Mouse (Mus musculus): Measurements from ENCODE around the gene Igf1. TPM values are rescaled to one million over a fixed set of nuclear protein-coding genes. Genes with fewer than 3 reads are reported as not detected.

The Igf1 gene
- polyA plus RNA-seq, 1 experiment from 2014 or later: 16.7 TPM

DNA sequence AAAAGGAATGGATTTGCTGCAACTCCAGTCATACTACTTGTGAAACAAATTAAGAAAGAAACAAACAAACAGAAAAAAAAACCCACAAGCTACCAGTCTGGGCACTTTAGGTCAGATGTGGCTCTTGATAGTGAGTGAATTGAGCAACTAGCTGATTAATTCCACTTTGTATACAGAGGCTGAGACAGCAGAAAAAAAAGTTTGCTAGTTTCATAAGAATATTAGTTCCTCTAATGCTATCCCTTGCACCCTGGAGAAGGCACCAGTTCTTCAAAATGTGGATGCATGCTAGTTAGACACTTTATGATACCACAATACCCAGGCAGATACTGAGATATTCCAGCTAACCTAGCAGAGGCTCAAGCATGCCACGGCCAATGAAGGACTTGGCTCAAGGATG is 26.0 kb upstream of the Igf1 start:
- no peak overlapping the region for H3K27ac ChIP-seq (ENCODE audit: low read depth, low read length)
- no peaks in the 10 kb centered on the region for H3K9me3 ChIP-seq (ENCODE audit: control insufficient read depth, low read length)
- H3K36me3 ChIP-seq (ENCODE audit: control insufficient read depth, insufficient read depth, low read length): no peaks in the 10 kb centered on the region
- no peak for ATAC-seq (ENCODE audit: low FRiP score)
- WGBS: 88% methylated on average over 1 of the region's 1 CpGs
- no peak overlapping the region for H3K4me3 ChIP-seq (ENCODE audit: low read depth, low read length)
- no peaks in the 10 kb centered on the region for H3K27me3 ChIP-seq (ENCODE audit: control insufficient read depth, insufficient read depth, low read length)
- H3K4me1 ChIP-seq (ENCODE audit: control insufficient read depth, insufficient read depth, low read length): no peaks in the 10 kb centered on the region
- H3K4me2 ChIP-seq: no peak overlapping the region
- H3K9ac ChIP-seq (ENCODE audit: low read length): no peak overlapping the region
- no peak for DNase-seq (ENCODE audit: low spot score, missing footprints)

DNA sequence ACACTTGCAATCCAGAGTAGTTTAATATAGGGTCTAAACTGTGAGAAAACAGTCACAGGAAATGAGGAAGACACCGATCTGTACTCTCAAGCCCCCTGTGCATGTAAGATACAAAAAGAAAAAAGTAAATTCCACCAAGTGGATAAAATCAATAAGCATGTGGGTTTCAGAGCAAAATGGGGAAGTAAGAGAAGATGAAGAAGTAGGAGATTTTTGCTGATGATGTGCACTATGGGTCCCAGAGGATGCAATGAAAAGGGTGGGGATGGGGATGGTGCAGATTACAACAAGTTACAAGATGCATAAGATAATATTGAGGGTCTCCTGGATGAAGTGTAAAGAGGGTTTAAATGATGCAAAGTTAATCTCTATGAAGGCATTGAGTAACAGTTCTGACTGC is 18.6 kb upstream of the Igf1 start:
- Histone ChIP-seq H3K9me3 (ENCODE audit: control insufficient read depth, low read length) (no peaks in the 10 kb centered on the region), H3K4me1 (ENCODE audit: control insufficient read depth, insufficient read depth, low read length) (no peaks in the 10 kb centered on the region), H3K9ac (ENCODE audit: low read length) (no peak overlapping the region), H3K27me3 (ENCODE audit: control insufficient read depth, insufficient read depth, low read length) (no peaks in the 10 kb centered on the region), H3K27ac (ENCODE audit: low read depth, low read length) (no peak overlapping the region), H3K4me2 (no peak overlapping the region), H3K4me3 (ENCODE audit: low read depth, low read length) (no peak overlapping the region), H3K36me3 (ENCODE audit: control insufficient read depth, insufficient read depth, low read length) (no peaks in the 10 kb centered on the region)
- WGBS: 95% methylated on average over 1 of the region's 1 CpGs
- ATAC-seq (ENCODE audit: low FRiP score): no peak
- no peak for DNase-seq (ENCODE audit: low spot score, missing footprints)

DNA sequence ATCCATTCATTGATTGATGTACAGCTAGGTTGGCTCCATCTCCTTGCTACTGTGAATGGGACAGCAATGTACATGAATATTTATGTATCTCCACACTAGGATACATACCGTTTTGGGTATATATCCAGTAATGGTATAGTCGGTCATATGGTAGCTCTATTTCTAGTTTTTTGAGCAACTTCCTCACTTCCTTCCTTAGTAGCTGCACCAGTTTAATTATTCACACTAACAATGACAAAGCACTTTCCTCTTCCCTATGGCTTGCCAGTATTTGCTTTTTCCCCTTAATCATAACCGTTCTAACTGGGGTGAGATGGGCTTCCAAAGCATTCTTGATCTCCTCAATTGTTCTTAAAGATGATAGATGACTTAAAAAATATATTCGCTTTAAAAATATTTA is 15.6 kb upstream of the Igf1 start:
- Histone ChIP-seq H3K27me3 (ENCODE audit: control insufficient read depth, insufficient read depth, low read length) (no peaks in the 10 kb centered on the region), H3K36me3 (ENCODE audit: control insufficient read depth, insufficient read depth, low read length) (no peaks in the 10 kb centered on the region), H3K4me1 (ENCODE audit: control insufficient read depth, insufficient read depth, low read length) (no peaks in the 10 kb centered on the region), H3K9me3 (ENCODE audit: control insufficient read depth, low read length) (no peaks in the 10 kb centered on the region), H3K9ac (ENCODE audit: low read length) (no peak overlapping the region), H3K4me3 (ENCODE audit: low read depth, low read length) (no peak overlapping the region), H3K27ac (ENCODE audit: low read depth, low read length) (no peak overlapping the region), H3K4me2 (no peak overlapping the region)
- 87% methylated on average over 4 of the region's 4 CpGs for WGBS
- no peak for ATAC-seq (ENCODE audit: low FRiP score)
- no peak for DNase-seq (ENCODE audit: low spot score, missing footprints)

DNA sequence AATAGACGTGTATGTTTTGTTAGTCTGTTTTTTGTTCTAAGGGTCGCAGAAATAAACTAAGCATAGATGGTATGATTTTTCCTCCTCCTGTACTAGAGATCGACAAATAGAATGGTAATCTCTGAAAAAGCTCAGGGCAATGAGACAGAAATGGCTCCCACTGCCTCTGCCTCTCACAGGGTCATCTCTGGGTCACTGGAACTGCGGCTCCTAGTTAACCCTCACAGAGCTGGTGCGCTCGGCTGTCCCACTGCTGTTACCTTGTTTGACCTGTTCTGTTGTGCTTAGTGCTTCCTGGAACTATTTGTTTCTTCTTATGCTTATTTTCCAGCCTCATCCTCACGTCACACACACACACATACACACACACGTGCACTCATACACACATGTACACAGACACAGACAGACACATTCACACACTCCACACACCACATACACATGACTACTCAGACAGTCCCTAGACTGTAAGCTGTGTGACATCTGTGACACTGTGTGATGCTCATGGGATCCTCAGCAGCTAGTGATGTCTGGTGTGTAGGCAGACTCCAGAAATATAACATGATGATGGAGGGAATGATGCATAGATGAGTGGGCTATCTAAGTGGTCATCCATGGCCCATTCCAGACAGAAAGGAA is 13.0 kb upstream of the Igf1 start:
- H3K4me1 ChIP-seq (ENCODE audit: control insufficient read depth, insufficient read depth, low read length): no peaks in the 10 kb centered on the region
- WGBS: 60% methylated on average over 8 of the region's 8 CpGs
- H3K27me3 ChIP-seq (ENCODE audit: control insufficient read depth, insufficient read depth, low read length): no peaks in the 10 kb centered on the region
- H3K4me2 ChIP-seq: no peak overlapping the region
- ATAC-seq (ENCODE audit: low FRiP score): no peak
- no peak overlapping the region for H3K4me3 ChIP-seq (ENCODE audit: low read depth, low read length)
- H3K27ac ChIP-seq (ENCODE audit: low read depth, low read length): no peak overlapping the region
- no peaks in the 10 kb centered on the region for H3K36me3 ChIP-seq (ENCODE audit: control insufficient read depth, insufficient read depth, low read length)
- DNase-seq (ENCODE audit: low spot score, missing footprints): no peak
- H3K9ac ChIP-seq (ENCODE audit: low read length): no peak overlapping the region
- H3K9me3 ChIP-seq (ENCODE audit: control insufficient read depth, low read length): no peaks in the 10 kb centered on the region

- Histone ChIP-seq H3K27me3 (ENCODE audit: control insufficient read depth, insufficient read depth, low read length) (no peaks in the 10 kb centered on the region), H3K4me3 (ENCODE audit: low read depth, low read length) (no peak overlapping the region), H3K9me3 (ENCODE audit: control insufficient read depth, low read length) (no peaks in the 10 kb centered on the region), H3K4me2 (no peak overlapping the region), H3K27ac (ENCODE audit: low read depth, low read length) (no peak overlapping the region), H3K36me3 (ENCODE audit: control insufficient read depth, insufficient read depth, low read length) (no peaks in the 10 kb centered on the region), H3K9ac (ENCODE audit: low read length) (no peak overlapping the region), H3K4me1 (ENCODE audit: control insufficient read depth, insufficient read depth, low read length) (no peaks in the 10 kb centered on the region)
- no peak for DNase-seq (ENCODE audit: low spot score, missing footprints)
- 73% methylated on average over 4 of the region's 4 CpGs for WGBS
- no peak for ATAC-seq (ENCODE audit: low FRiP score)
Measured at GRCm38 (mm10) chr10:87847882-87848281, 10.2 kb upstream of the Igf1 start.

DNA sequence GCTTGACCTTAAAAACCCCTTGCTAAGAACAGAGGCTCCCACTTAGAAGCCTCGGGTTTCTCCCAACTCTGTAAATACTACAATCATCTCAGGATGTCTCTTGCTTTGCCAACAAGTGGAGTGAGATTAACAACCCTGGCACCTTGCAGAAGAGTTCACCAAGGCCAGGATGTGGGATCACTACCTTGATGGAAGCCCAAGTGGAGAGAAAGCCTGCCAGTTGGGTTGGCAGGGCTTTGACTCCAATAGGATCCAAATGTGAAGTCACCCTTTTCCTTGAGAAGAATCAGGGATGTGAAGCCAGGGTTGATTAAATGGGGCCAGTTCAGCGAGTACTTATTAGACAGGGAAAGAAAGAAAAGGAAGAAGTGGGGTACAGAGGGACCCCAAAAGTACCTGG is 9.6 kb upstream of the Igf1 start:
- Histone ChIP-seq H3K27me3 (ENCODE audit: control insufficient read depth, insufficient read depth, low read length) (no peaks in the 10 kb centered on the region), H3K9ac (ENCODE audit: low read length) (no peak overlapping the region), H3K27ac (ENCODE audit: low read depth, low read length) (no peak overlapping the region), H3K4me3 (ENCODE audit: low read depth, low read length) (no peak overlapping the region), H3K9me3 (ENCODE audit: control insufficient read depth, low read length) (no peaks in the 10 kb centered on the region), H3K4me2 (no peak overlapping the region), H3K4me1 (ENCODE audit: control insufficient read depth, insufficient read depth, low read length) (no peaks in the 10 kb centered on the region), H3K36me3 (ENCODE audit: control insufficient read depth, insufficient read depth, low read length) (no peaks in the 10 kb centered on the region)
- no peak for DNase-seq (ENCODE audit: low spot score, missing footprints)
- 73% methylated on average over 2 of the region's 2 CpGs for WGBS
- no peak for ATAC-seq (ENCODE audit: low FRiP score)

DNA sequence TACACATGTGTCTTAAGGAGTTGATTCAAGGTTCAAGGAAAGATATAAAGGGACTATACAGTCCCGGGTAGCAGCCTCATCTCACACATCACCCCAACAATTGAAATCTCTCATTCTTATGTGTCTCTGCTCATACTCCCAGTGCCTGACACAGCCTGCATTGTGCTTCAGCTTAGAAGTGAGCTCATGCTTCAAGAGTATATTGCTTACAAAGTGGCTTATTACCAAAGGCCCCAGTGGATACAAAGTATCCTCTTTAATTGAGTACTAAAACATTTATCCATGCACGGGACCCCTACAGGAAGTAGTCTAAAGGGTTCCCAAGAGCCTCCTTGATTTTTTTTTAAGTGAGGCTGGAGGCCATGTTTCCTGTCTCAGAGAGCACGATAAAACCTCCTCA is 6.6 kb upstream of the Igf1 start:
- ATAC-seq (ENCODE audit: low FRiP score) (no peak), DNase-seq (ENCODE audit: low spot score, missing footprints) (no peak)
- Histone ChIP-seq H3K9ac (ENCODE audit: low read length) (no peak overlapping the region), H3K4me2 (no peak overlapping the region), H3K36me3 (ENCODE audit: control insufficient read depth, insufficient read depth, low read length) (no peaks in the 10 kb centered on the region), H3K27me3 (ENCODE audit: control insufficient read depth, insufficient read depth, low read length) (no peaks in the 10 kb centered on the region), H3K27ac (ENCODE audit: low read depth, low read length) (no peak overlapping the region), H3K4me1 (ENCODE audit: control insufficient read depth, insufficient read depth, low read length) (no peaks in the 10 kb centered on the region), H3K4me3 (ENCODE audit: low read depth, low read length) (no peak overlapping the region), H3K9me3 (ENCODE audit: control insufficient read depth, low read length) (no peaks in the 10 kb centered on the region)
- WGBS: 80% methylated on average over 3 of the region's 3 CpGs

DNA sequence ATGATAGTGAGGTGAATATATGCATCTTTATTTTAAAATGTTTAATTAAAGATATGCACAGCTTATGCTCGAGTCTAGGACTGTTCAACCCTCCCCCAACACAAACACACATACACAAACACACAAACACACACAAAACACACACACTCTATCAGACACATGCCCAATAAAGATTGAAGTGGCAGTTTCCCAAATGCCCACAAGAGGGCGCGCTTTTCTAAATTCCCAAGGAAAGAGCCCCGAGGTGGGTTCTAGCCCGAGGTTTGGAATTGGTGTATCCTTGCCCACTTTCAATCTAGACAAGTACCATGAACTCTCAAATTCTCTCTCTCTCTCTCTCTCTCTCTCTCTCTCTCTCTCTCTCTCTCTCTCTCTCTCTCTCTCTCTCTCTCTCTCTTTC is 3.7 kb upstream of the Igf1 start:
- H3K4me1 ChIP-seq (ENCODE audit: control insufficient read depth, insufficient read depth, low read length): peaks cover 2% of the 10 kb centered on the region; the same call in 1 of the 2 replicates
- no peak overlapping the region for H3K4me2 ChIP-seq
- ATAC-seq (ENCODE audit: low FRiP score) (peak; percentile 35; the same call in 1 of the 2 replicates), DNase-seq (ENCODE audit: low spot score, missing footprints) (peak; percentile 98)
- H3K9ac ChIP-seq (ENCODE audit: low read length): no peak overlapping the region
- WGBS: 2% methylated on average over 5 of the region's 5 CpGs
- no peaks in the 10 kb centered on the region for H3K36me3 ChIP-seq (ENCODE audit: control insufficient read depth, insufficient read depth, low read length)
- H3K9me3 ChIP-seq (ENCODE audit: control insufficient read depth, low read length): no peaks in the 10 kb centered on the region
- H3K27ac ChIP-seq (ENCODE audit: low read depth, low read length): no peak overlapping the region
- no peaks in the 10 kb centered on the region for H3K27me3 ChIP-seq (ENCODE audit: control insufficient read depth, insufficient read depth, low read length)
- H3K4me3 ChIP-seq (ENCODE audit: low read depth, low read length): no peak overlapping the region

DNA sequence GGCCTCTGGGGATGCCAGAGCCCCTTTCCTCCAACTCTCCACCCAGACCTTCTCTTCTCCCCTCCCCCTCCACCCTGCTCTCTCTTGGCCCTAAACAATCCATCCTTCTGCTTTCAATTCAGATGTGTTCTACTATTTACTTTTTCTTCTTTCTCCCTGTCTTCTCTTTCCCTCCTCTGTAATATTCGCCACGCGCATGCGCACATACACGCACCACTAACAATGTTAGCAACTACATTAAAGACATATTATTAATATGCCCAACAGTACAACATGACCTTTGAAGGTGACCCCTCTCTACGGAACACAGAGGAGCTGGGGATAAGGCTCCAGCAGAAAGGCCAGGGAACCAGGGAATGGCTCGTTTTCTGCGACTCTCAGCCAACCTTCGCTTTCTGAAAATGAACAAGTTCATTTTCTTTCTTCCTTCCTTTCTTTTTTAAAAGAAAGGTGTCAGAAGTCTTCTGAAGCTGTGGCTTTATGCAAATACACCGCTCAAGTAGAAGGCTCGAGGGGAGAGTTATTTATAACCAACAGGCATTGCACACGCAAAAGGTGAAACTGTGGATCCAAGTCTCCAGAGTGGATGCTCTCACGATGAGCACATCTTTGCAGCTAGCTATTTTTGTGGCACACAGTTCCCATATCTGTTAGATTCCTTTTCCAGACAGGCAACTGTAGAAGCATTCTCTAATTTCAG is 2.5 kb upstream of the Igf1 start:
- H3K27ac ChIP-seq (ENCODE audit: low read depth, low read length): no peak overlapping the region
- DNase-seq (ENCODE audit: low spot score, missing footprints) (no peak), ATAC-seq (ENCODE audit: low FRiP score) (no peak)
- peaks cover 3% of the 10 kb centered on the region; the same call in 1 of the 2 replicates for H3K4me1 ChIP-seq (ENCODE audit: control insufficient read depth, insufficient read depth, low read length)
- H3K36me3 ChIP-seq (ENCODE audit: control insufficient read depth, insufficient read depth, low read length): no peaks in the 10 kb centered on the region
- H3K4me2 ChIP-seq: no peak overlapping the region
- 87% methylated on average over 13 of the region's 13 CpGs for WGBS
- no peak overlapping the region for H3K4me3 ChIP-seq (ENCODE audit: low read depth, low read length)
- H3K9me3 ChIP-seq (ENCODE audit: control insufficient read depth, low read length): no peaks in the 10 kb centered on the region
- H3K27me3 ChIP-seq (ENCODE audit: control insufficient read depth, insufficient read depth, low read length): no peaks in the 10 kb centered on the region
- no peak overlapping the region for H3K9ac ChIP-seq (ENCODE audit: low read length)

Measured in midbrain, embryonic 11.5 days (tissue).